ENCODE assay signal across 17 mouse cellular contexts in the genomic region with DNA sequence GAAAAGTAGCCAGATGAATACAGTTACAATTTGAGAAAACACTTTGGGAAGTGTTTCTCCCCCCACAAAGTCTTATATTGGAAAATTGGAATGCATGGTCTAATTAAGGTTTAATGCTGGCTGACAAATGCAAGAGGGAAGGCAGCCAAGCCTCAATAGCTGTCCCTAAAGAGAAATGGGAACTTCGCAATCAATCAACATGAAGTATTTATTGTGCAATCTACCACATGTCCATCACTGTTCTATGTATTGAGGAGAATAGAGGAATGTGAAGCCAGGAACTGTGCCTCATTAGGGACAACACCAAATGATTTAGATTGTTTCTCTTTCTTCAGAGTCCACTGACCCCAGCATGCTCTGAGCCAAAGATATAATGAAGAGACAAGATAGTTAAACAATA.
DNase-seq lines count a peak whose midpoint lies in the region; ATAC-seq and TF ChIP-seq lines count a peak whose summit lies in the region.
"Had no signal": no experiment of that assay in that cellular context is flagged by ENCODE, and none has a peak within 500 bp of the region (broad histone marks: within the 10 kb centered on the region; RNA-seq: fewer than 3 reads in every experiment).

No protein-coding gene starts in this region.

- WGBS in kidney, embryonic 14.5 days: 44% methylated on average over 1 of the region's 1 CpGs
- 78% methylated on average over 1 of the region's 1 CpGs for WGBS in lung, embryonic 14.5 days

- DNase-seq in kidney, adult 18-20 months: no peak
- peak; percentile 49 for DNase-seq in lung, embryonic 14.5 days
- DNase-seq in lung, postnatal 36 days: no peak
- peak; percentile 37 for DNase-seq in retina, postnatal 1 day
- DNase-seq in gastrocnemius, postnatal 25 days: no peak
- DNase-seq: adrenal gland, postnatal 25 days; cerebellum, adult 9-11 months; heart, postnatal 4 days; layer of hippocampus, adult 9-11 months; thymus, postnatal 4 days had no signal

- no peaks in the 10 kb centered on the region for H3K27me3 ChIP-seq in kidney, embryonic 14.5 days (ENCODE audit: control insufficient read depth, insufficient read depth, low read length)
- H3K27me3 ChIP-seq in lung, embryonic 14.5 days (ENCODE audit: insufficient read depth, low read length): no peaks in the 10 kb centered on the region
- H3K27me3 ChIP-seq: embryonic facial prominence, embryonic 12.5 days; heart, embryonic 13.5 days had no signal

- H3K36me3 ChIP-seq in kidney, embryonic 14.5 days (ENCODE audit: control insufficient read depth, insufficient read depth, low read length): no peaks in the 10 kb centered on the region
- no peaks in the 10 kb centered on the region for H3K36me3 ChIP-seq in lung, embryonic 14.5 days (ENCODE audit: insufficient read depth)
- H3K36me3 ChIP-seq: embryonic facial prominence, embryonic 12.5 days; G1E; heart, embryonic 13.5 days had no signal

- no peak for TF ChIP-seq CTCF in lung, embryonic 14.5 days (IDR thresholded peaks at IDR 0.05; ENCODE audit: low read depth)

- H3K4me1 ChIP-seq in kidney, embryonic 14.5 days (ENCODE audit: control insufficient read depth, insufficient read depth, low read length): no peaks in the 10 kb centered on the region
- no peaks in the 10 kb centered on the region for H3K4me1 ChIP-seq in lung, embryonic 14.5 days (ENCODE audit: insufficient read depth)
- H3K4me1 ChIP-seq: embryonic facial prominence, embryonic 12.5 days; heart, embryonic 13.5 days had no signal

- no peak overlapping the region for H3K9ac ChIP-seq in kidney, embryonic 14.5 days (ENCODE audit: low read depth, low read length)
- H3K9ac ChIP-seq in lung, embryonic 14.5 days: no peak overlapping the region
- H3K9ac ChIP-seq: embryonic facial prominence, embryonic 12.5 days; heart, embryonic 13.5 days had no signal

- H3K4me2 ChIP-seq in kidney, embryonic 14.5 days (replicated peaks; ENCODE audit: low read depth, low read length): no peak overlapping the region
- H3K4me2 ChIP-seq in lung, embryonic 14.5 days: no peak overlapping the region
- H3K4me2 ChIP-seq: embryonic facial prominence, embryonic 12.5 days; heart, embryonic 13.5 days; liver, embryonic 11.5 days; midbrain, embryonic 11.5 days had no signal

- no peaks in the 10 kb centered on the region for H3K9me3 ChIP-seq in kidney, embryonic 14.5 days (ENCODE audit: control insufficient read depth, low read length)
- H3K9me3 ChIP-seq in lung, embryonic 14.5 days (ENCODE audit: low read depth, low read length): no peaks in the 10 kb centered on the region
- H3K9me3 ChIP-seq: embryonic facial prominence, embryonic 12.5 days; G1E; heart, embryonic 13.5 days had no signal

- H3K27ac ChIP-seq in kidney, embryonic 14.5 days (ENCODE audit: low read depth, low read length): no peak overlapping the region
- no peak overlapping the region for H3K27ac ChIP-seq in lung, embryonic 14.5 days (ENCODE audit: low read depth)
- H3K27ac ChIP-seq: embryonic facial prominence, embryonic 12.5 days; heart, embryonic 13.5 days had no signal

- H3K4me3 ChIP-seq in kidney, embryonic 14.5 days (ENCODE audit: low read length): no peak overlapping the region
- H3K4me3 ChIP-seq in lung, embryonic 14.5 days (ENCODE audit: low read depth, low read length): no peak overlapping the region
- H3K4me3 ChIP-seq: embryonic facial prominence, embryonic 12.5 days; heart, embryonic 13.5 days had no signal

- ATAC-seq in kidney, embryonic 14.5 days (ENCODE audit: low FRiP score, low TSS enrichment): peak; percentile 94
- ATAC-seq in lung, embryonic 14.5 days (ENCODE audit: insufficient read depth): no peak
- peak; percentile 76 for ATAC-seq in common myeloid progenitor, adult 5-6 weeks (replicated peaks; ENCODE audit: low read depth, poor library complexity, severe bottlenecking)

Comparison
In these comparisons a context has a peak if more than half of its experiments do, and no peak if none do; other contexts are left out.
1. DNase-seq: peak in lung, embryonic 14.5 days (single experiment) and retina, postnatal 1 day (single experiment); none in kidney, adult 18-20 months (single experiment), lung, postnatal 36 days (single experiment) and gastrocnemius, postnatal 25 days (single experiment).